Mouse (Mus musculus) hindbrain, embryonic 12.5 days (tissue): ENCODE data around the gene Il4i1. TPM values are rescaled to one million over a fixed set of nuclear protein-coding genes. Genes with fewer than 3 reads are reported as not detected.

ENCODE experiments used
- ATAC-seq: fragments of 200-750 bp; cut with Nextera tagmentation; 2 replicates; pipeline ENCODE4 v1.8.0; 2017; ENCODE audit warnings: moderate TSS enrichment; ENCODE audit not compliant: low FRiP score
- H3K27ac ChIP-seq: fragments of 300-500 bp; sonication (generic); 2 replicates; pipeline ENCODE4 v1.5.1; 2016; ENCODE audit warnings: mild to moderate bottlenecking
- H3K27me3 ChIP-seq: fragments of 300-500 bp; sonication (generic); 2 replicates; pipeline ENCODE4 v1.6.1; 2016; ENCODE audit warnings: mild to moderate bottlenecking
- H3K36me3 ChIP-seq: fragments of 300-500 bp; sonication (generic); 2 replicates; pipeline ENCODE4 v1.6.1; 2016; ENCODE audit warnings: mild to moderate bottlenecking
- H3K4me1 ChIP-seq: fragments of 300-500 bp; sonication (generic); 2 replicates; pipeline ENCODE4 v1.6.1; 2016
- H3K4me2 ChIP-seq: fragments of 300-500 bp; sonication (generic); replicated peaks from 2 replicates; pipeline ENCODE4 v1.6.1; 2016; ENCODE audit warnings: mild to moderate bottlenecking
- H3K4me3 ChIP-seq: fragments of 300-500 bp; sonication (generic); 2 replicates; pipeline ENCODE4 v1.5.1; 2016; ENCODE audit warnings: mild to moderate bottlenecking
- H3K9ac ChIP-seq: fragments of 300-500 bp; sonication (generic); 2 replicates; pipeline ENCODE4 v1.6.1; 2016; ENCODE audit warnings: mild to moderate bottlenecking, moderate library complexity
- H3K9me3 ChIP-seq: fragments of 300-500 bp; sonication (generic); replicated peaks from 2 replicates; pipeline ENCODE4 v1.6.1; 2016; ENCODE audit warnings: mild to moderate bottlenecking
- WGBS: fragments of 180-500 bp; shearing (Covaris S2); methylation state at CpG from one replicate; pipeline ENCODE4 v1.1.7; 2016; 5-methylcytosine and 5-hydroxymethylcytosine counted together
- polyA plus RNA-seq: library from polyadenylated mRNA; unstranded; fragments of >200 nt; fragmentation: Nextera tagmentation; extraction: Ambion mirVana; gene quantifications from 2 replicates; pipeline ENCODE4 v1.2.1, GENCODE M21; 2016

The Il4i1 gene
- polyA plus RNA-seq, 1 experiment from 2014 or later: 1.8 TPM

DNA sequence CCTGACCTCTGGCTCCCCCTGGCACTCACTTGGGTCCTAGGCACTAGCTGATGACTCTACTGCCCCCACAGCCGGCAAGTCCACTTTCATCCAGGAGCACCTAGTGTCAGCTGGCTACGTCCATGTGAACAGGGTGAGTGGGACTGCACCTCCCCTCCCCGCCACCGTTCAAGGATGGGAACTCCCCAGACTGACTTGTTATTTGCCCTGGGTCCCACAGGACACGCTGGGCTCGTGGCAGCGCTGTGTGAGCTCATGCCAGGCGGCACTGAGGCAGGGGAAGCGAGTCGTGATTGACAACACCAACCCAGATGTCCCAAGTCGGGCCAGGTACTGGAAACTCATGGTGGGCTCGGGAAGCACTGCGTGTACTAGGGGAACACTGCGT lies 45.2 kb downstream of the Il4i1 start:
- peaks cover 58% of the 10 kb centered on the region for H3K36me3 ChIP-seq
- H3K27me3 ChIP-seq: no peaks in the 10 kb centered on the region
- peaks cover 42% of the 10 kb centered on the region for H3K4me1 ChIP-seq
- no peaks in the 10 kb centered on the region for H3K9me3 ChIP-seq
- H3K4me2 ChIP-seq: no peak overlapping the region
- no peak for ATAC-seq
- H3K9ac ChIP-seq: no peak overlapping the region
- WGBS: 78% methylated on average over 14 of the region's 14 CpGs
- no peak overlapping the region for H3K4me3 ChIP-seq
- peak overlapping the region; percentile 44; the same call in 1 of the 2 replicates for H3K27ac ChIP-seq

DNA sequence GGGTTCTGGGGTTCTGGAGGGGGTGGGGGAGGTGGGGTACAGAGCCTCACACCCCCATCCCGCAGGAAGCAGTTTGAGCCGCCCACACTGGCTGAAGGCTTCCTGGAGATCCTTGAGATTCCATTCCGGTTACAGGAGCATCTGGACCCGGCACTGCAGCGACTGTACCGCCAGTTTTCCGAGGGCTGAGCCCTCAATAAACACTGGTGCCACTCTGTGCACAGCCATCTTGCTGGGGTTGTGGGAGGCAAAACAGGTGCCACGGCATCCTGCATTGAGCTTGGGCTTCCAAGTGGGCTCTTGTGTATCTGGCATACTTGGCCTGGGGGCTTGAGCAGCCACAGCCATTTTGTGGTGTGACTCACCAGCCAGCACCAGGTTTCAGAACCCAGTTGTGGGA lies 46.2 kb downstream of the Il4i1 start:
- 93% methylated on average over 8 of the region's 8 CpGs for WGBS
- Histone ChIP-seq H3K4me2 (no peak overlapping the region), H3K9ac (no peak overlapping the region), H3K4me1 (peaks cover 50% of the 10 kb centered on the region), H3K27ac (no peak overlapping the region), H3K36me3 (peaks cover 64% of the 10 kb centered on the region), H3K9me3 (no peaks in the 10 kb centered on the region), H3K4me3 (no peak overlapping the region), H3K27me3 (no peaks in the 10 kb centered on the region)
- no peak for ATAC-seq

DNA sequence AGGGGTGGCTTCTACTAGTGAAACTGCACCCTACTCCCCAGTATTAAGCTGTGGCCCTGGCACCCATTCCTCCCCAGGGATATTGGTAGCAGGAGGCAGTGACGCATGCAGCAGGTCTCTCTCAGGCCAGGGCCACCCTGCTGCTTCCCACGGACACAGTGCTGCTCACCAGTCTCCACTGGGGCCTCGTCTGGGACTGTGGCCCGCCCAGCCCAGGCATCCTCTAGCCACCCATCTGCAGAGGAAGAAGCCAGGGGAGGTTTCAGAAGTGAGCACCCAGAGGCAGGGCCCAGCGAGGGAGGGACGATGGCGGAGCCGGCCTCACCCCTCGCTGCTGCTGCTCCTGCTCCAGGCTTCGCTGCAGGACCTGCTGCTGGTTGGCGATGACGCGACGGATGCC lies 47.0 kb downstream of the Il4i1 start:
- no peaks in the 10 kb centered on the region for H3K9me3 ChIP-seq
- 93% methylated on average over 14 of the region's 14 CpGs for WGBS
- no peaks in the 10 kb centered on the region for H3K27me3 ChIP-seq
- H3K9ac ChIP-seq: no peak overlapping the region
- H3K27ac ChIP-seq: no peak overlapping the region
- peaks cover 64% of the 10 kb centered on the region for H3K36me3 ChIP-seq
- H3K4me1 ChIP-seq: peaks cover 52% of the 10 kb centered on the region
- no peak overlapping the region for H3K4me3 ChIP-seq
- H3K4me2 ChIP-seq: no peak overlapping the region
- ATAC-seq: no peak

DNA sequence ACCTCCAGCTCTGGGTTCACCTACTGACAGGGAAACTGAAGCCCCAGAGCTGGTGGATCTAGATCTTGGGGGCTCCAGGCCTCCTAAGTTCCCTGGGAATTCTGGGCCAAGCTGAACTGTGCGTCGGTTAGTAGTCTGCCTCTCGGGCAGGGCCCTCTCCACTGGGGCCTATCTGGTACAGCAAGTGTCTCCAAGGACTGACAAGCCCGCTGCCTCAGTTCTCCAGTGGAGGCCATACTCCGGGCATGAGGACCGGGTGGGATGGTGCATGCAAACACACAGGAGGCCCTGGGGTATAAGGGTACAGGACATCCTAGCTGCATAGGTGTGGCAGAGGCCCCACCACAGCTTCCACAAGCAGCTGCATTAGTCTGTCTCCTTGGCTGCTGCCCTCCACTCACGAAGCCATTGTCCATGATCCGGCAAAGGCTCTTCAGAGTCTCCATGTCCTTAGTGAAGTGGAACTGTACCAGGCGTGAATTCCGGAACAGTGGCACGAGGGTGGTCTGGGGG lies 47.9 kb downstream of the Il4i1 start:
- Histone ChIP-seq H3K36me3 (peaks cover 64% of the 10 kb centered on the region), H3K4me3 (no peak overlapping the region)
- WGBS: 88% methylated on average over 11 of the region's 11 CpGs

DNA sequence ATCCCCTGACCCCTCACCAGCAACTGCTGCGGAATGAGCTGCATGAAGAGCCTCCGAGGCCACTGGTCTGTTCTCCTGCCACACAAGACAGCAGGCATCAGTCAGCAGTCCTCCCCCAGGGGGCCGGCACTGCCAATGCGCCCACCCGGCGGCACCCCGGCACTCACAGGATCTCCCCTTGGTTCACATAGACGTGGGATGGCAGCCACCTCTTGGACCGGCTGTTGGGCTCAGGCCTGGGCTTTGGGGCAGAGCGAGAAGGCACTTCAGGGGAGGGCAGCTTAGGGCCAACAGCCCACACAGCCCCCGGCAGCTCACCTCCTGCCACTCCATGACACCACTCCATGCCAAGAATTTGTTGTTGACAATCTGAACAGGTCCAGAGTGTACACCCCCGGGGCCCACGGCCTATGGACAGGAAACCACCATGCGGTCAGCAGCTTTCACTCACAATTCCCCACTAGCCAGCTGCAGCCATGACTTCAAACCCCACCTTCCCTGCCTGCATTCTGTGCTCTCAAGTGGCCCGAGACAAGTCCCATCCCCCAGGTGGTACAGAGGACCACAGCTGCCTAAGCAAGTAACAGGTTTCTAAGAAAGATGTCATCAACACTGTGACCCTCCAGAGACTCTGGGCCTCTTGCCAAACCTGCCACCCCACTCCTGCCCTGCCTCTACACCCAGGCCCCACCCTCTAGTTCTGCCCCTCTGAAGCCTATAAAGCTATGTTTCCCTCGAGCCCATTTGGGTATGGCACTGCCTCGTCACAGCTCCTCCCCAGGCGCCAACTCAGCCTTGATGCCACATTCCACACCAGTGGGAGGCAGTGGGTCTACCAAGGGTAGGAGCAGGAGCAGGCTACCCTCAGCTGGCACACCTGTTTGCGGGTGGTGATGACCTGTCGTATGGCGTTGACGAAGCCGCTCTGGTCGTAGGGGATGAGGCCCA lies 48.7 kb downstream of the Il4i1 start:
- Histone ChIP-seq H3K9ac (no peak overlapping the region), H3K4me3 (no peak overlapping the region), H3K27ac (no peak overlapping the region), H3K27me3 (no peaks in the 10 kb centered on the region), H3K4me2 (no peak overlapping the region), H3K4me1 (peaks cover 49% of the 10 kb centered on the region), H3K36me3 (peaks cover 60% of the 10 kb centered on the region), H3K9me3 (no peaks in the 10 kb centered on the region)
- WGBS: 89% methylated on average over 24 of the region's 24 CpGs
- no peak for ATAC-seq

More for the DNA sequence above, 47.9 kb downstream of the Il4i1 start:
- Histone ChIP-seq H3K9me3 (no peaks in the 10 kb centered on the region), H3K4me1 (peaks cover 49% of the 10 kb centered on the region), H3K9ac (no peak overlapping the region), H3K4me2 (no peak overlapping the region), H3K27ac (no peak overlapping the region), H3K27me3 (no peaks in the 10 kb centered on the region)
- ATAC-seq: no peak

DNA sequence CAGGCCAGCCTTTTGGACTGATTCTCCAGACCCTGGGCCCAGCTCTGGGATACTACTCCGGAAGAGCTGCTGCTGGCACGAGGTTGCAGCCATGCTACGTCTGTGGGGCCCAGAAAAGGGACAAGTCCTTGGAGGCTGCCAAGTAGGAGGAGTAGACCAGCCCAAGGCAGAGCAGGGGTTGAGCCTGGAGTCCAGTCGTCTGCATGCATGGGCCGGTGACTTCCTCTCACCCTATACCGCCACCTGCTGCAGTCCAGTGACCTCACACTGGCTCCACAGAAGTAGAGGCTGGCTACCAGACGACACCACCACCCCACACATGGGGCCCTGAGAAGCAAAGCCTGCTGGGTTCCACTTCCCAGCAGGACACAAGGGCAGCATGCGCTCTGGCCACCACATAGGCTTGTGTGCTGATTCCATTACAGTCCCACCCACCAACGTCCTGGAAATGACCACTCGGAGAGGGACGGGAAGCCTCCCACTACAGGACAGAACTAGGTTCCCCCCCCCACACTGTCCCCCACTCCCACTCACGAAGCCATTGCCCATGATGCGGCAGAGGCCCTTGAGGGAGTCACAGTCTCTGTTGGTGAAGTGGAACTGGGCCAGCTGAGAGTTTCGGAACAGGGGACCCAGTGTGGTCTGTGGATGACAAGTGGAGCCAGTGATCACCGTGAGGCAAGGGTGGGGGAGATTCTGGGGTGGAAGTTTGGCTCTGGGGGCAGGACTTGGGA lies 50.3 kb downstream of the Il4i1 start:
- Histone ChIP-seq H3K9me3 (no peaks in the 10 kb centered on the region), H3K36me3 (peaks cover 56% of the 10 kb centered on the region), H3K4me2 (peak overlapping the region; percentile 98), H3K27me3 (no peaks in the 10 kb centered on the region), H3K27ac (no peak overlapping the region), H3K4me1 (peaks cover 52% of the 10 kb centered on the region), H3K9ac (peak overlapping the region; percentile 99), H3K4me3 (peak overlapping the region; percentile 2)
- WGBS: 64% methylated on average over 15 of the region's 15 CpGs
- ATAC-seq: no peak

DNA sequence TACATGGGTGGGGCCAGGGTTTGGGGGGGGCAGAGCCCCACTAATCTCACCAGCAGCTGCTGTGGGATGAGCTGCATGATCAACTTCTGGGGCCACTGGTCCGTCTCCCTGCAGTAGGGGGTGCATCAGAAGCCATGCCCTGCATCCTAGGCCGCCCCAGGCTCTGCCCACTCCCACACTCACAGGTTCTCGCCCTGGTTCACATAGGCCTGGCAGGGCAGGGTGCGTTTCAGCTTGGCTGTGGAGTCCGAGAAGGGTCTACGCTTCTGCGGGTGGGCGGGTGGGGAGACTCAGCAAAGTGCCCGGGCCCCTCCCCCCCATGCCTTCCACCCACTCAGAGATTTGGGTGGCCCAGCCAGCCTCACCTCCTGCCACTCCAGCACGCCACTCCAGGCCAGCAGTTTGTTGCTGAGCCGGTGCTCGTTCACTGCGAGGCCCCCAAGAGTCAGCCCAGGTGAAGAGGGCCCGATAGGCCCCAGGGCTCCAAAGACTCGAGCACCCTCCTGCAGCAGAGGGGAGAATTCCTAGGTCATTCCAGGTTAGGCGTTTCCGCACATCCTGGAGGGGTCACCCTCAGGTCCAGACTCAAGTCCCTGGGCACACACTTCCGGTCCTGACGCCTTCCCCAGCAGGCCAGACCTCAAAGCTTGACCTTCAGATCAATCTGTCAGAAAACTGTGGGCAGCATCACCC lies 51.0 kb downstream of the Il4i1 start:
- H3K4me3 ChIP-seq: peak overlapping the region; percentile 97
- peaks cover 48% of the 10 kb centered on the region for H3K36me3 ChIP-seq
- WGBS: 78% methylated on average over 19 of the region's 19 CpGs
- peak overlapping the region; percentile 99 for H3K9ac ChIP-seq
- no peak overlapping the region for H3K27ac ChIP-seq
- peaks cover 53% of the 10 kb centered on the region for H3K4me1 ChIP-seq
- H3K4me2 ChIP-seq: peak overlapping the region; percentile 98
- H3K9me3 ChIP-seq: no peaks in the 10 kb centered on the region
- H3K27me3 ChIP-seq: no peaks in the 10 kb centered on the region
- ATAC-seq: no peak

DNA sequence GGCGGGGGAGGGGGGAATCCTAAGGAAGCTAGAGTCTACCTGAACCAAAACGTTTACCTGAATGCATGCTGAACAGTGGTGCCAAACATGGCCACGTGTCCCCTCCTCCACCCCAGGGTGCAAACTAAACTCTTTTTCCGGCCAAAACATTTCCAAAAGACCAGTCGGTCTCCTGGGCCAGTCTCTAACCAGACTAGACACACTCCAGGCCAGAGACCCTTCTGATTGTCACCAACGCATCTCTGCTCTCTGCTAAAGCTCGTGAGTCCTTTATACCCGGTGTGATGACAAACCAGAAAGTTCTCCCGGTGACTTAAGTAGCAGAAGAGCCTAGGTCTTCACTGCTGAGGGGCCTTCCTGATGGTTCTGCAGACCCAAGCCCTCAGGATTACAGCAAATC lies 51.6 kb downstream of the Il4i1 start:
- H3K9me3 ChIP-seq: no peaks in the 10 kb centered on the region
- H3K4me1 ChIP-seq: peaks cover 53% of the 10 kb centered on the region
- ATAC-seq: no peak
- no peak overlapping the region for H3K27ac ChIP-seq
- peaks cover 42% of the 10 kb centered on the region for H3K36me3 ChIP-seq
- WGBS: 60% methylated on average over 9 of the region's 9 CpGs
- H3K27me3 ChIP-seq: no peaks in the 10 kb centered on the region
- peak overlapping the region; percentile 98 for H3K4me2 ChIP-seq
- peak overlapping the region; percentile 99 for H3K9ac ChIP-seq
- peak overlapping the region; percentile 97 for H3K4me3 ChIP-seq

DNA sequence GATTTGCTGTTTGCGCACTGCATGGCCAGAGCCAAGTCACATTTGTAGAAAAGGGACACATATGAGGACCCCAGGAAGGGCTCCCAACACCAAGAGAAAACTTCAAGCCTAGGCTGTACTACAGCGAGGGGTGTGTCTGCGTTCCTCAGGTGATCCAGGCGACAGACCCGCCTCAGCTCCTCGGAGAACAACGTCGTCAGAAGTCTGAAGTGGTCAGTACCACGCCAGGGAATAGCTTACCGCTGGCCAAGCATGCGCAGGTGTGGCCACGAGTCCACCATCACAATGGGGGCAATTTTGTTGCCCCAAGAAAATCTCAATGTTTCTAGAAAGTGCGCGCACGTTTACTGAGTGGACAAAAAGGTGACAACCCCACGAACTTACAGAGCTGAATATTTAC lies 52.3 kb downstream of the Il4i1 start:
- WGBS: 8% methylated on average over 16 of the region's 16 CpGs
- no peak for ATAC-seq
- peak overlapping the region; percentile 100 for H3K27ac ChIP-seq

DNA sequence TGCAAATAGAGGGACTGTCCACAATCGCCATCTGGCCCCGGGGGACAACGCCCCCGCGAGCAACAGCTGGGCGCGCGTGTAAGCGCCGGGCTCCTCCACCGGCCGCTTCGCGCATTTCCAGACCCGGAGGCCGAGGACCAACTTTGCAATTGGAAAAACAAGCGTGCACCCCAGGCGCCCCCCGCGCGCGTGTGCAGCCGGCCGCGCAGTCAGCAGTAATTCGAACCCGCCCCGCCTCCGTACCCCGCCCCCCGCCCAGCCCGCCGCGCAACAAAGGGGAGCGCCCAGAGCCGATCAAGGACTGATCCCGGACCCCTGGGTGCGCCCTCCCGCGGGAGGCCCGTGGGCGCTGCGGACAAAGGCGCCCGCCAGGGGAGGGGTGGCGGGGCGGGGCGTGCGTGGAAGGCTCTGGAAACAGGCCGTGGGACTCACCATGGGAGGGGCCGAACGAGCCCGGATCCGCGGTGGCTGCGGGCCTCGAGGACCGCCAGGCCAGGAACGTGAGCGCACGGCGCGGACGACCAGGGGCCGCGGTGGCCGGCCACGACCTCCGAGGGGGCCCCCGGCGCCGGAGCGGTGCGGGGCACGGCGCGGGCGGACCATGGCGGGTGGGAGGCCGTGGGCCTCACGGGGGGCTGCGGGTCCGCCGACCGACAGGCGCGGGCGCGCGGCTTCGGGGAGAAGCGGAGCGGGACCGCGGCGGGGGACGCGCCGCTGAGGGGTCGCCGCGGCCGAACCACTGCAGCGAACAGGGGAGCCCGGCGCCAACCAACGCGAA lies 52.9 kb downstream of the Il4i1 start:
- Histone ChIP-seq H3K4me1 (peaks cover 53% of the 10 kb centered on the region), H3K27me3 (no peaks in the 10 kb centered on the region), H3K4me2 (peak overlapping the region; percentile 98), H3K36me3 (peaks cover 29% of the 10 kb centered on the region), H3K9me3 (no peaks in the 10 kb centered on the region), H3K27ac (peak overlapping the region; percentile 100), H3K9ac (peak overlapping the region; percentile 99), H3K4me3 (peak overlapping the region; percentile 97)
- ATAC-seq: peak; percentile 49
- under 1% methylated on average over 89 of the region's 108 CpGs for WGBS

More for the DNA sequence above, 52.3 kb downstream of the Il4i1 start:
- Histone ChIP-seq H3K9me3 (no peaks in the 10 kb centered on the region), H3K4me2 (peak overlapping the region; percentile 98), H3K4me1 (peaks cover 53% of the 10 kb centered on the region), H3K4me3 (peak overlapping the region; percentile 97), H3K27me3 (no peaks in the 10 kb centered on the region), H3K9ac (peak overlapping the region; percentile 99), H3K36me3 (peaks cover 35% of the 10 kb centered on the region)

DNA sequence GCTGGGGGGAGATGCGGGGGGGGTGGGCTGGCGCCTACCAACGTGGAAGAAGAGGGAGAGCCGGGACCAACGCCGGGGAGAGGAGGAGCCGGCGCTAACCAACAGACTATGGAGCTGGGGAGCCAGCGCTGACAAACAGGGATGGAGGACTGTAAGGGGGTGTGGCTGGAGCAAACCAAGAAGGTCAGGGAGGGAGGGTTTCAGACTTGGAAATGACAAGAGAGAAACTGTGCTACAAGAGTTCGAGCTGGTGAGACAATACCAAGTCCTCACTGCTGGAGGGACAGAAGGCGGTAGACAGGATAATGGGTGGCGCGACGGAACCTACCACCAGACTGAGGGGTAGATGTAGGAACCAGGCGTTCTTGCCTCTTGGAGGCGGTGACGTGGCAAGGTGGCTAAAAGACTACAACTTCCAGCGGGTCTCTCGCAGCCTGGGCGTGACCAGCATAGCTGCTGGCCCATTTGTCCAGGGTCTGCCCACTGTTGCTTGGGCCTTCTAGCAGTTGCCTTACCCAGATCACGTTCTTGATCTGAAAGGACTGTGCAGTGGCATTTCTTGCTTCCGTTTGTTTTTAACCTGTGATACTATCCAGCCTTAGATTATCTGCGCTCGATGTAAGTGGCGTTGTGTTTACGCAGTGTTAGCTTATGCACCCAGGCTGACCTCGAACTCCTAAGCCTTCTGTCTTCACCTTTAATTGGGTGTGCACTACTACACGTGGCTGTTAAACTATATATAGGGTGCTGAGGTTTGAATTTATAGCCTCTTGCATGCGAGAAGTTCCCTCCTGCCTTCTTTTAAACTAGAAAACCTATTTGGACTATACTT lies 53.7 kb downstream of the Il4i1 start, which contains the start of gene Ptov1:
Gene Ptov1 (minus strand): TSS at position 92 of the 832 bp plus-strand sequence.
- Histone ChIP-seq H3K9ac (peak within 1 kb of the TSS; percentile 99), H3K4me1 (peaks cover 48% of the 10 kb centered on the region), H3K9me3 (no peaks in the 10 kb centered on the region), H3K4me2 (peak within 1 kb of the TSS; percentile 98), H3K4me3 (peak within 1 kb of the TSS; percentile 97), H3K27ac (peak within 1 kb of the TSS; percentile 100), H3K36me3 (peaks cover 21% of the 10 kb centered on the region), H3K27me3 (no peaks in the 10 kb centered on the region)
- peak; percentile 95 for ATAC-seq
- WGBS: 12% methylated on average over 29 of the region's 29 CpGs
